Comparison of ENCODE assay signal across 8 mouse cellular contexts in genomic region chr1:54925971-54926771, GRCm38 (mm10). TPM values are rescaled to one million over a fixed set of nuclear protein-coding genes. Genes with fewer than 3 reads are reported as not detected.
DNase-seq lines count a peak whose midpoint lies in the region; ATAC-seq and TF ChIP-seq lines count a peak whose summit lies in the region.

Ankrd44 (minus strand) TSS chr1:54926387.

- DNase-seq in cerebellum, adult 11 months = peak; percentile 74
- peak; percentile 89 to 90 for DNase-seq in heart, postnatal 10 days
- DNase-seq in kidney, postnatal 4 days = peak; percentile 86 to 92
- peak; percentile 87 to 91 for DNase-seq in lung, adult 18-20 months
- peak; percentile 90 for DNase-seq in stomach, postnatal 0 days (ENCODE audit: low spot score)

- intact Hi-C loops in heart, postnatal 10 days (cut with DNase I) = loop anchor here (1.0 to 5.0 kb wide), 4 partner anchors 51 to 259 kb away; no protein-coding TSS in a partner anchor

- peaks cover 53% of the 10 kb centered on the region for H3K4me1 ChIP-seq in E14TG2a.4 (replicated peaks; ENCODE audit: low read depth, low read length)
- H3K4me1 ChIP-seq in forebrain, embryonic 15.5 days = peaks cover 14% of the 10 kb centered on the region
- peaks cover 32% of the 10 kb centered on the region for H3K4me1 ChIP-seq in neural tube, embryonic 13.5 days (replicated peaks)
- peaks cover 9% of the 10 kb centered on the region; the same call in 1 of the 2 replicates for H3K4me1 ChIP-seq in stomach, postnatal 0 days (replicated peaks; ENCODE audit: control insufficient read depth, insufficient read depth)

- H3K4me3 ChIP-seq in E14TG2a.4 (replicated peaks; ENCODE audit: low read length) = peak within 1 kb of the TSS; percentile 90
- H3K4me3 ChIP-seq in forebrain, embryonic 15.5 days = peak within 1 kb of the TSS; percentile 71
- H3K4me3 ChIP-seq in neural tube, embryonic 13.5 days = peak within 1 kb of the TSS; percentile 83
- peak within 1 kb of the TSS; percentile 85 for H3K4me3 ChIP-seq in stomach, postnatal 0 days (ENCODE audit: low read depth, low read length)

- peak within 1 kb of the TSS; percentile 77 for H3K9ac ChIP-seq in forebrain, embryonic 15.5 days (replicated peaks)
- H3K9ac ChIP-seq in neural tube, embryonic 13.5 days = peak within 1 kb of the TSS; percentile 91
- peak within 1 kb of the TSS; percentile 87 for H3K9ac ChIP-seq in stomach, postnatal 0 days (ENCODE audit: low read length)

- no peak for TF ChIP-seq CTCF in E14TG2a.4 (conservative IDR thresholded peaks at IDR 0.05; ENCODE audit: low read length)
- peak; percentile 55 for TF ChIP-seq CTCF in stomach, postnatal 0 days (IDR thresholded peaks at IDR 0.05; ENCODE audit: low read depth)

- peaks cover 56% of the 10 kb centered on the region for H3K27me3 ChIP-seq in E14TG2a.4 (ENCODE audit: insufficient read depth, low read length)
- no peaks in the 10 kb centered on the region for H3K27me3 ChIP-seq in forebrain, embryonic 15.5 days
- no peaks in the 10 kb centered on the region for H3K27me3 ChIP-seq in neural tube, embryonic 13.5 days
- no peaks in the 10 kb centered on the region for H3K27me3 ChIP-seq in stomach, postnatal 0 days (ENCODE audit: control insufficient read depth, insufficient read depth, low read length)

- H3K36me3 ChIP-seq in E14TG2a.4 (ENCODE audit: insufficient read depth, low read length) = no peaks in the 10 kb centered on the region
- H3K36me3 ChIP-seq in forebrain, embryonic 15.5 days = no peaks in the 10 kb centered on the region
- no peaks in the 10 kb centered on the region for H3K36me3 ChIP-seq in neural tube, embryonic 13.5 days
- no peaks in the 10 kb centered on the region for H3K36me3 ChIP-seq in stomach, postnatal 0 days (ENCODE audit: control insufficient read depth, insufficient read depth, low read length)

- no peaks in the 10 kb centered on the region for H3K9me3 ChIP-seq in E14TG2a.4 (ENCODE audit: low read length)
- H3K9me3 ChIP-seq in forebrain, embryonic 15.5 days = no peaks in the 10 kb centered on the region
- H3K9me3 ChIP-seq in neural tube, embryonic 13.5 days = no peaks in the 10 kb centered on the region
- no peaks in the 10 kb centered on the region for H3K9me3 ChIP-seq in stomach, postnatal 0 days (ENCODE audit: control insufficient read depth, low read length)

- peak within 1 kb of the TSS; percentile 67 for H3K4me2 ChIP-seq in forebrain, embryonic 15.5 days (replicated peaks)
- peak within 1 kb of the TSS; percentile 74 for H3K4me2 ChIP-seq in neural tube, embryonic 13.5 days
- peak within 1 kb of the TSS; percentile 92 for H3K4me2 ChIP-seq in stomach, postnatal 0 days (replicated peaks; ENCODE audit: low read depth)

- peak within 1 kb of the TSS; percentile 93 for H3K27ac ChIP-seq in forebrain, embryonic 15.5 days (replicated peaks)
- H3K27ac ChIP-seq in neural tube, embryonic 13.5 days (replicated peaks) = peak within 1 kb of the TSS; percentile 95
- H3K27ac ChIP-seq in stomach, postnatal 0 days (replicated peaks) = peak within 1 kb of the TSS; percentile 91

- under 1% methylated on average over 87 of the region's 94 CpGs for WGBS in forebrain, embryonic 15.5 days
- under 1% methylated on average over 65 of the region's 94 CpGs for WGBS in neural tube, embryonic 13.5 days
- WGBS in stomach, postnatal 0 days = under 1% methylated on average over 79 of the region's 94 CpGs

- ATAC-seq in forebrain, embryonic 15.5 days (replicated peaks) = peak; percentile 95
- ATAC-seq in neural tube, embryonic 13.5 days (ENCODE audit: low read depth) = peak; percentile 96
- peak; percentile 97 for ATAC-seq in stomach, postnatal 0 days (ENCODE audit: low FRiP score, low TSS enrichment)

- no peak for TF ChIP-seq EP300 in stomach, postnatal 0 days (optimal IDR thresholded peaks at IDR 0.05)

RNA-seq across cellular contexts. Expression of gene Ankrd44, which starts in this region (rescaled TPM):
- 21.5 and 24.1 TPM in 2 replicates for polyA plus RNA-seq in forebrain, embryonic 15.5 days (2015; fragmentation: Nextera tagmentation; extraction: Ambion mirVana)
- total RNA-seq in heart, postnatal 10 days (2021) = 10 to 100 TPM; 14.6 to 21.7 TPM
- 16.7 and 24.2 TPM in 2 replicates for polyA plus RNA-seq in neural tube, embryonic 13.5 days (2015; fragmentation: Nextera tagmentation; extraction: Ambion mirVana)
- polyA plus RNA-seq in stomach, postnatal 0 days (2015; fragmentation: Nextera tagmentation; extraction: Ambion mirVana) = 7.8 and 8.7 TPM in 2 replicates

Comparison
In these comparisons a context has a peak if more than half of its experiments do, and no peak if none do; other contexts are left out.
1. Peak in every context shown above with its lines: DNase-seq, ATAC-seq, H3K4me3 ChIP-seq and H3K27ac ChIP-seq.